Mouse (Mus musculus): Measurements from ENCODE around the gene H2-Ob.

The H2-Ob gene

DNA sequence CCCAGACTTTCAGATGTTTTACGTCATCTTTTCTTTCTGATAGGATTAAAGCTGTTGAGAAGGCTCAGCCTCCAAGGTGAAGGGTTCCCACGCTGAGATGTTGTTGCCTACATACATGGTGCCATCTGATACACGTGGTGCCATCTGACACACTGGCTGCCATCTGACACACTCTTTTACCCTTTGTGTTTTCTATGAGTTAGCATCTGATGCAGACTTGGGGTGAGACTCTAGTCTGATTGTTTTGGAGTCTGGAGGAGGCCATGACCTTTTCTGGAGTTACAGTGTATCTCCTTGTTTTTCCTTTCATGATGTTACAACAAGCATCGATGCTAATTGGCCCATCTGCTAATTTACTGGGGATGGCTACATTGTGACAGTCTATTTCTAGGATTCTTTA is 6.0 kb downstream of the H2-Ob start:
- no peak for DNase-seq (ENCODE audit: low spot score)

GRCm38 (mm10) chr17:34247047-34247446 is 8.3 kb downstream of the H2-Ob start:
- no peak for DNase-seq (ENCODE audit: low spot score)

GRCm38 (mm10) chr17:34248764-34249163 is 10.1 kb downstream of the H2-Ob start:
- no peak for DNase-seq (ENCODE audit: low spot score)

GRCm38 (mm10) chr17:34249361-34249760 is 10.7 kb downstream of the H2-Ob start:
- DNase-seq (ENCODE audit: low spot score), result no peak

DNA sequence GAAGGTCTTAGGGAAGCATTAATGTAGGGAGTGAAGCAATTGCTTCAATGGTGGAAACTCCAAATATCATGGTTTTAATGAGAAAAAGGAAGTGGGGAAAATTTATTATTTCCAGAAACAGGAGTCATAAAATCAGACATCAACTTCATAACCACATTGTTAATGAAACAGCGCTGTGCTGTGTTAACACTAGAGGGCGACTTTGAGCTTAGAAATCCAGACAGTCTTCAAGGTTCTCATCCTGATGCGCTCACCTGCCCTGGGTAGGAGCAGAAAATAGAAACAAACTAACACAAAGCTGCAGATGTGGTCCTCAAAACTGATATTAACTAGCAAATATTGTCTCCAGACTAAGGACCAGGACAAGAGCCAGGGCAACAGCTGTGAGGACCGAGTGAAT is 11.2 kb downstream of the H2-Ob start:
- no peak for DNase-seq (ENCODE audit: low spot score)

DNA sequence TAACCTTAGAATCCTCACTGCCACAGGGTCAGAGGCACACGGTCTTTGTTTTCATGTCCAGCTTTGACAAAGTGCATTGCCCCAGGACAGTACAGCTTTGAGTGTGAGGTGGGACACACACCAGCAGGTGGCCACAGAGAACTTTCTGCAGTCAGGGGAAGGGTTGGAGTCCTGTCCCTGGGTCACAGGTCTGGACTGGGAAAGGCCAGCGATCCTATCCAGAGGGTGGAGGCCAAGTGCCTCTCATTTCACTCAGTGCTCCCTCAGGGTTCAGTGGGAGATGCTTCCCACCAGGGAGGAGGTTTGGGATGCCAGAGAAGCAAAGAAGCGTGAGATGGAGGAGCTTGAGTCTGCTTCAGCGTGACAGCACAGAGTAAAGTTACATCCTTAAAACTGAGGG is 13.0 kb downstream of the H2-Ob start:
- no peak for DNase-seq (ENCODE audit: low spot score)

GRCm38 (mm10) chr17:34256501-34256900 is 17.8 kb downstream of the H2-Ob start:
- no peak for DNase-seq (ENCODE audit: low spot score)

GRCm38 (mm10) chr17:34257594-34258375 is 19.1 kb downstream of the H2-Ob start, which contains the start of gene H2-Ab1:
H2-Ab1 (plus strand) TSS chr17:34257689.
- DNase-seq (ENCODE audit: low spot score), result peak; percentile 77

GRCm38 (mm10) chr17:34260551-34260950 is 21.8 kb downstream of the H2-Ob start:
- DNase-seq (ENCODE audit: low spot score), result no peak

GRCm38 (mm10) chr17:34261502-34261901 is 22.8 kb downstream of the H2-Ob start:
- DNase-seq (ENCODE audit: low spot score), result peak; percentile 64

GRCm38 (mm10) chr17:34263068-34263467 is 24.4 kb downstream of the H2-Ob start:
- peak; percentile 74 for DNase-seq (ENCODE audit: low spot score)

DNA sequence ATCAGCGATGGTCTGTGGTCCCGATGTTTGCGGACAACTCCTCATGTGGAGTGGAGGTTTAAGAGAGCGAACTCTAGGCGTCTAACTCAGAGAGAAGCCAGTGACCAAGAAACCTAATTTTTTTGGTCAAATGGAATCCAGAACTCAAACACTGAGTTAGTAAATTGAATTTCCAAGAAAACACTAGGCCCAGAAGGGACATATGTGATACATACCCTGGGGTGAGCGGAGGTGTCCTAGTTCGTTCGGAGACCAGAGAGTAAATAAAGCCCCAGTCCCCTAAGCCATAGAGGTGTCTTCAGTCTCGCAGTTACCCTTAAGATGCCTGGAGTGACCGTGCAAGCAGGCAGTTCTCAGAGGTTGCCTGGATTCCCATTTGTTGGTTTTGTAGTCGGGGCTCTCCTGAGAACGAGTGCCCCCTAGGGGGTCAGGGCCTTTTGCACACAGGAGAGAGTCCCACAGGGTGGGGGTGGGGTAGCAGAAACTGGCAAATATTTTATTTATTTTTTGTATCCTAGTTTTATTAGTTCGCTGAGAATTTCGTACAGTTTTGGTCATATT is 25.2 kb downstream of the H2-Ob start:
- DNase-seq (ENCODE audit: low spot score), result peak; percentile 61

GRCm38 (mm10) chr17:34264452-34265351 is 26.0 kb downstream of the H2-Ob start:
- no peak for DNase-seq (ENCODE audit: low spot score)

- DNase-seq (ENCODE audit: low spot score), result no peak
These were observed 29.6 kb downstream of the H2-Ob start for GRCm38 (mm10) chr17:34268262-34268661.

GRCm38 (mm10) chr17:34268748-34269147 is 30.0 kb downstream of the H2-Ob start:
- DNase-seq (ENCODE audit: low spot score), result no peak

DNA sequence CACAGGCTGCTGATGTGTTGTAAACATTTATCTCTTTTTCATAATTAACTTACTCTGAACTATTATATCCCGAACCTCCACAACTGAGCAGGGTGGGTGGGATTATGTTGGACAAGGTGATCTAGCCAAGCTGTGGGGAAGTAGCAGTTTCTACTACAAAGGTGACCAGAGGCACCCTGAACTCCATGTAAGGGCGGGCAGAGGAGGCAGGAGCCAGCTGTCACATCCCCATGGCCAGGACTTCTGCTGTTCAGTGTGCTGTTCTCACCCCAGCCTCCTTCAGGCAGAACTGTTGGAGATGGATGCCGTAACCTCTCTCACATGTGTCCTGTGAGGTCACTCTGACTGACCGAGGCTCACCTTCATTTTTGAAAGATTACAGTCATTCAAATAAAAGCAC is 31.1 kb downstream of the H2-Ob start:
- no peak for DNase-seq (ENCODE audit: low spot score)

GRCm38 (mm10) chr17:34270230-34270629 is 31.5 kb downstream of the H2-Ob start:
- no peak for DNase-seq (ENCODE audit: low spot score)

DNA sequence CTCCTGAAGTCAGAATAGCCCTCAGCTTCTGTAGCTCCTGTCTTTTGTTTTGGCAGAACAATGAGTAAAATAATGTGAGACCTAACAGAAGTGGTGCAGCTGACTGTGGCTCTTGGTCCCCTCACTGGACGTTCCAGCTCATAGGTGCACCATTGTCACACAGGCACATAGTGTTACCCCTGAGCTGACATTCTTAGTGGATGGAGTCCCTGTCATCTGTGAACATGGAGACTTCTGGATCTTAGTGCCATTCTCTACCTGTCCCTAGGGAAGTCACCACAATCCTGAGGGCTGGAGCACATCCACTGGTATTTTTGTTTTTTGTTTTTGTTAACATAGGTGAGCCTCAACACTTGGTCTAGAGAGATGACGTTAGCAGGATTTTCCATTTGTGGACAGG is 32.2 kb downstream of the H2-Ob start:
- no peak for DNase-seq (ENCODE audit: low spot score)

GRCm38 (mm10) chr17:34272102-34272501 is 33.4 kb downstream of the H2-Ob start:
- no peak for DNase-seq (ENCODE audit: low spot score)

DNA sequence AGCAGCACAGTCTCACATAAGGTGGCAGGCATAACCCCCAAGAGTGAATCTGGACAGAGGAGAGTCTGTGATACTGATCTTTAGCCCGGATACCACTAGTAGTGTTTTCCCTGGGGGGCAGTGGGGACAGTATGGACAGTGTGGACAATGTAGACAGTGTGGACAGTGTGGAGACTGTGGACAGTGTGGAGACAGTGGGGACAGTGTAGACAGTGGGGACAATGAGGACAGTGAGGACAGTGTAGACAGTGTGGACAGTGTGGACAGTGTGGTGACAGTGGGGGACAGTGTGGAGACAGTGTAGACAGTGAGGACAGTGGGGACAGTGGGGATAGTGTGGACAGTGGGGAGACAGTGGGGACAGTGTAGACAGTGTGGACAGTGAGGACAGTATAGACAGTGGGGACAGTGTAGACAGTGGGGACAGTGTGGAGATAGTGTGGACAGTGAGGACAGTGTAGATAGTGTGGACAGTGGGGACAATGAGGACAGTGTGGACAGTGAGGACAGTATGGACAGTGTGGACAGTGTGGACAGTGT is 41.9 kb downstream of the H2-Ob start:
- no peak for DNase-seq (ENCODE audit: low spot score)

DNA sequence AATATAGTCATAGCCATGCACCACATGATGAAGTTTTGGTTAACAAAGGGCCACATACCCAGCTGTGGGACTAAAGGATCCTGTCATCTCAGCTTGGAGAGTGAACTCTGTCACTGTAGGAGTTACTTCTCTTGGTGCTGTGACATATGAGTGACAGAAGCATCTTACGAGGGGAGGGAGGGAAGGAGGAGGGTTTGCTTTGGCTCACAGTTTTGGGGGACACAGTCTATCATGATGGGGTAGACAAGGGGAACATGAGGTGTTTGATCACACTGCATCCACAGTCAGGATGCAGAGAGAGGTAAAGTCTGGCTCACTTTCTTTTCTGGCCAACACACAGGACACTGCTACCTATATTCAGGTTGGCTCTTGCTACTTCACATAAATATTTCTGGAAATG is 43.1 kb downstream of the H2-Ob start:
- DNase-seq (ENCODE audit: low spot score), result no peak

DNA sequence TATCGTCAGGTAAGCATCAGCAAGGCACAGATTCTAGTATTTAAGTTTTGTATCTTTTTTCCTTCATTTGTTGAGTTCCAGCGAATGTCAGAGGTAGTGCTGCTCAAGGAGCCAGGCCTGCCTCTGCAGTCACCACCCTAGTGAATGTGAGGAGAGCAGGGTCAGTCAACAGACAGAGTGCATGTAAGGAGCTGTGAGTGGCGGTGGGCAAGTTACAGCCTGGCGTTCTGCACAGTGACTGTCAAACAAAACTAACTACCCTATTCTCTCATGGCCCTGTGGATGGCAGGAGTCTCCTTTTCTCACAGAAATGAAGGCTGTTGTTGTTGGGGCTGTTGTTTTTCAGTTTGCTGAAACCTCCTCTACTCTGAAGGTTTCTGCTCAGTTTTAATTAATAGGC is 46.7 kb downstream of the H2-Ob start:
- no peak for DNase-seq (ENCODE audit: low spot score)

DNA sequence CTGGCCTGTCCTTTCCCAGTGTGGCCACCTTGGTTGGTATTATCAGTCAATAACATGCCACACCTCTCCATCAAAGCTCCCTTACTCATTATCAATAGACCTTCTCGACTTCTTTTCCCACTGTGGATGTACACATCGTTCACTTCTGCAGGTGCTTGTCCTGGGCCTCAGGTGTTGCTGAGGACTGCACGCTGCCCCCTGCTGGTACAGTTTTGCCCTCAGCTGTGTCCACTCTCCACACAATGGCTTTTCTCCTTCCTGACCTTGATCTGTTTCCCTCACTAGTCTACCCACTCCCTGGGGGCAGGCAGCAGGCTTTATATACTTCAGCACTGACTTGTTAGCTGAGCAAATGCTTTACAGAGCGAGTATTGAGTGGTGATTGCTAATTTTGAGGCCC is 47.1 kb downstream of the H2-Ob start:
- DNase-seq (ENCODE audit: low spot score), result no peak
